Mouse (Mus musculus) liver, adult 2 months (tissue): Measurements from ENCODE around the gene Abl1. TPM values are rescaled to one million over a fixed set of nuclear protein-coding genes. Genes with fewer than 3 reads are reported as not detected.

Experiments
- DNase-seq: peaks from one replicate; pipeline ENCODE4 v3.0.0-alpha.2; 2011; ENCODE audit warnings: low read depth, low spot score; ENCODE audit errors: extremely low read depth
- H3K27ac ChIP-seq: fragments of 200-500 bp; replicated peaks from 2 replicates; pipeline ENCODE4 v1.5.1; 2012; ENCODE audit warnings: low read depth, mild to moderate bottlenecking, control low read depth, inconsistent platforms, low read length; ENCODE audit not compliant: insufficient read depth
- H3K27me3 ChIP-seq: fragments of 200-500 bp; 2 replicates; pipeline ENCODE4 v1.6.1; 2012; ENCODE audit warnings: mild to moderate bottlenecking, moderate library complexity, low read length, inconsistent platforms; ENCODE audit not compliant: control insufficient read depth, insufficient read depth
- H3K36me3 ChIP-seq: fragments of 200-500 bp; 2 replicates; pipeline ENCODE4 v1.6.1; 2012; ENCODE audit warnings: low read length, inconsistent platforms; ENCODE audit not compliant: control insufficient read depth, insufficient read depth
- H3K4me1 ChIP-seq: fragments of 200-500 bp; 2 replicates; pipeline ENCODE4 v1.6.1; 2011; ENCODE audit warnings: low read length; ENCODE audit not compliant: control insufficient read depth, insufficient read depth
- H3K4me3 ChIP-seq: fragments of 200-500 bp; 2 replicates; pipeline ENCODE4 v1.5.1; 2011; ENCODE audit warnings: low read depth, mild to moderate bottlenecking, control low read depth, low read length, moderate library complexity; ENCODE audit not compliant: insufficient read depth
- H3K79me2 ChIP-seq: fragments of 200-500 bp; 2 replicates; pipeline ENCODE4 v1.6.1; 2012; ENCODE audit warnings: inconsistent platforms, mild to moderate bottlenecking, low read length, moderate library complexity; ENCODE audit not compliant: control insufficient read depth, insufficient read depth
- H3K9ac ChIP-seq: fragments of 200-500 bp; 2 replicates; pipeline ENCODE4 v1.6.1; 2012; ENCODE audit warnings: low read depth, mild to moderate bottlenecking, control low read depth, inconsistent platforms, low read length
- CTCF ChIP-seq: fragments of 200-500 bp; IDR thresholded peaks from 2 replicates; pipeline ENCODE4 v1.5.1; 2011; ENCODE audit warnings: low read depth, low read length, control low read depth
- POLR2A ChIP-seq: fragments of 200-500 bp; IDR thresholded peaks from 2 replicates; pipeline ENCODE4 v1.6.1; 2011; ENCODE audit warnings: low read length, control low read depth; ENCODE audit not compliant: insufficient read depth; ENCODE audit errors: extremely low read depth
- WGBS: fragments of 180-500 bp; shearing (Covaris S2); methylation state at CpG from one replicate; pipeline ENCODE4 v1.1.7; 2018; 5-methylcytosine and 5-hydroxymethylcytosine counted together
- polyA plus RNA-seq: library from polyadenylated mRNA; depleted of rRNA; stranded (reverse); fragments of >200 nt; gene quantifications from 2 replicates; pipeline ENCODE4 v1.2.3, GENCODE M21; 2012
- total RNA-seq: library from RNA; depleted of rRNA; stranded (reverse); fragments of >200 nt; gene quantifications from 2 replicates; pipeline ENCODE4 v1.2.3, GENCODE M21; 2014

Abl1 gene
- total and polyA plus RNA-seq, 2 experiments = 13.9 to 14.1 TPM

DNA sequence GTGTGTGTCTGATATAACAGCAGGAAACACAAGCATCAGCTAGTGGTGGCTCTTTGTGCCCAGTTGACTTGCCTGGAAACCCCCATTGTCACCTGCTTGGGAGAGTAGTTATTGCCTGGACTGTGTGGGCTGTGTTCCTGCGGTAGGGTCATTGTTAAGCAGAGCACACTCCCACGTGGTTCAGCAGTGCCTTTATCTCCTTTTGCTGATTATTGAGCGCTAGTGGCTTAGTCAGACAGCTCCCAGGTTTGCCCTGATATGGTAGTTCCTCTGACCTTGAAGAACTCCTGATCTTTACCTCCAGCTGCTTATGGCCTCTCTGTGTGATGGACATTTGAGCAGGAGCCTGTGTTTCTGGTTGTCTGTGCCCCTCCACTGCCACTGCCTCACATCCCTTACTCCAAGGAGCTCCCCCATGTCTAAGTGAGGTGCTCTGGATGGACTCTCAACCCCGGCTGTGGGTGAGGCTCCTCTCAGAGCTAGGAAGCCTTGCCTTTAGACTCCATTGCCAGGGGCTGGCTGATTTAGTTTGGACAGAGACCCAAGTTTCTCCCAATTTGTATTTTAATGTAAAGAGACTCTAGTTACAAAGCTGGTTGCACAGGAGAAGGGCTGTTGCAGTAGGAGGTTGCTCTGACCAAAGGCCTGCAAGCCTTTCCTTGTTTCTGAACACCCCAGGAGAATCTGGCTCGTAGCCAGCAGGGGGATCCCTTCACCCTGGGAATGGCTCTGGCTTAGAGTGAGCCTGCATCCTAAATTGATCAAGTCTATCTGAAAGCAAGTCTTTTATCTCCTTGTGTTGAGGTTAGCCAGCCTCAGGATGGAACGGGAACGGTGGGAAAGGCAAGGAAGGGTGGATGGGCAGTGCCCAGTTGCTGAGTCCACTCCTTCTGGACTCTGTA lies 12.6 kb downstream of the Abl1 start:
- H3K4me1 ChIP-seq = peaks cover 2% of the 10 kb centered on the region; the same call in 1 of the 2 replicates
- no peak for DNase-seq
- no peaks in the 10 kb centered on the region for H3K27me3 ChIP-seq
- TF ChIP-seq POLR2A (no peak), CTCF (no peak)
- H3K27ac ChIP-seq = no peak overlapping the region
- no peak overlapping the region for H3K9ac ChIP-seq
- H3K4me3 ChIP-seq = no peak overlapping the region
- WGBS = 50% methylated on average over 7 of the region's 7 CpGs
- H3K36me3 ChIP-seq = peaks cover 8% of the 10 kb centered on the region
- H3K79me2 ChIP-seq = peaks cover 6% of the 10 kb centered on the region

DNA sequence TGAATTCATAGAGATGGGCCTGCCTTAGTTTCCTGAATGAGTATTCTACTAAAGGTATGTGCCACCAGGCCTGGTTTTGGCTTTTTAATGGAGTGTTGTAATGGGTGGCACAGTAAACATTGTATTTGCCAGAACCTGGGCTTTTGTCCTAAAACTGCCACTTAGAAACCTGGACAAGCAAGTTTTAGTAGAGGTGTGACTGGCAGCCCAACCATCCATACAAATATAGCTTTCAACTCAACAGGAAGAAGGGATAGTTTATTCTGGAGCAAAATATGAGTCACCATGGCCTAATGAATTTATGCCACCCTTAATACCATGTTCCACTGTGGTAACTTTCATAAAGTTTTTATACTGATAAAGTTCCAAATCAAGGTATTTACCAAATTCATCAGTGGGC lies 15.1 kb downstream of the Abl1 start:
- H3K4me1 ChIP-seq = peaks cover 4% of the 10 kb centered on the region; the same call in 1 of the 2 replicates
- H3K36me3 ChIP-seq = peaks cover 2% of the 10 kb centered on the region; the same call in 1 of the 2 replicates
- DNase-seq = peak; percentile 71
- no peak overlapping the region for H3K9ac ChIP-seq
- no peak overlapping the region for H3K27ac ChIP-seq
- TF ChIP-seq CTCF (no peak), POLR2A (no peak)
- H3K27me3 ChIP-seq = no peaks in the 10 kb centered on the region
- peaks cover 9% of the 10 kb centered on the region for H3K79me2 ChIP-seq
- no peak overlapping the region for H3K4me3 ChIP-seq

DNA sequence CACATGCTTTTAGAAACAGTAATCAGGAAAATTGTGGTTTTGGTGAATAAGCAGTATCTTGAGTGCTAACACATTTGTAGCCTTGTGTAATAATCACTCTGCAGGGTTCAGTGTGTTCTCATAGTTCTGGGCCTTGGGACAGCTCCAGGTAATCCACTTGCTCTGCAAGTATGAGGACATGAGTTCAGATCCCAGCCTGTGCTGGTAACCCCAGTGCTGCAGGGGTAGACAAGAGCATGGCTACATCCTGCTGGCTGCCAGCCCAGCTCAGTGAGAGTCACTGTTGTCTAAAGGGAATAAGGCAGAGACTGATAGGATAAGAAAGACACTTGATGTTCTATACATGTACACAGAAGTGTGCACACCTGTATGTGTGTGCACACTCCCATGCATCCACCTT lies 17.7 kb downstream of the Abl1 start:
- H3K4me3 ChIP-seq = no peak overlapping the region
- peaks cover 9% of the 10 kb centered on the region for H3K79me2 ChIP-seq
- no peak overlapping the region for H3K27ac ChIP-seq
- no peaks in the 10 kb centered on the region; the same call in 1 of the 2 replicates for H3K36me3 ChIP-seq
- no peak overlapping the region for H3K9ac ChIP-seq
- peaks cover 4% of the 10 kb centered on the region; the same call in 1 of the 2 replicates for H3K4me1 ChIP-seq
- peak; percentile 39 for DNase-seq
- TF ChIP-seq CTCF (no peak), POLR2A (no peak)
- H3K27me3 ChIP-seq = no peaks in the 10 kb centered on the region

DNA sequence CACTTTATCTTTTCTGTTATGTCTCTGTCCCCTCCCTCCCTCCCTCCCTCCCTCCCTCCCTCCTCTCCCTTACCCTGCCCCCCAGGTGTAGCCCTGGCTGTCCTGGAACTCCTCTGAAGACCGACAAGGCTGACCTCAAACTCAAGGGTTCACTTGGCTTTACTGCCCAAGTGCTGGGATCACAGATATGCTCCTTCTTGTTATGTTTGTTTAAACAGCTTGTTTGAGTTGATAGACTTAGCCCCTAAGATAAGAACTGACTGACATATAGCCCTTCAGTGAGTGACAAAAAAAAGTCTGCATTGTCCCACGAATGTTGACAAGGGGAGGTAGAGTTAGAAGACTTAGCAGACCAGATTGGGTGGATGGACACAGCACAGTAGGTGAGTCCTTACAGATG lies 18.4 kb downstream of the Abl1 start:
- TF ChIP-seq POLR2A (no peak), CTCF (no peak)
- H3K4me3 ChIP-seq = no peak overlapping the region
- no peak for DNase-seq
- no peaks in the 10 kb centered on the region for H3K27me3 ChIP-seq
- WGBS = 22% methylated on average over 2 of the region's 2 CpGs
- H3K27ac ChIP-seq = no peak overlapping the region
- no peaks in the 10 kb centered on the region; the same call in 1 of the 2 replicates for H3K36me3 ChIP-seq
- no peak overlapping the region for H3K9ac ChIP-seq
- H3K4me1 ChIP-seq = peaks cover 4% of the 10 kb centered on the region; the same call in 1 of the 2 replicates
- peaks cover 9% of the 10 kb centered on the region for H3K79me2 ChIP-seq

DNA sequence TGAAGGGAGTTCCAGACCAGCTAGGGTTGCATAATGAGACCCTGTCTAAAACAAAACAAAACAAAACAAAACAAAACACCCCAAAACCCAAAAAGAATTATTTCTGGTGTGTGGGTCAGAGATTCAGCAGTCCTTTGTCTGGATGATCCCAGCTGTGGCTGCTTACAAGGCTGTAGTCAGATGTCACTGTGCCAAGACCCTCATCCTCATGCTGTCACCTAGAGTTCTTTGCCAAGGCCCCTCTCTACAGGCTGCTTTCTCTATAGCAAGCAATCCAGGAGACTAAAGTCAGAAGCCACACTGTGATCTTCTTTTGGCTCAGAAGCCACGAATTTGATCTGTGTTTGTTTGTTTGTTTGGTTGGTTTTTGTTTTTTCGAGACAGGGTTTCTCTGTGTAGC lies 24.5 kb downstream of the Abl1 start:
- TF ChIP-seq POLR2A (no peak), CTCF (no peak)
- 90% methylated on average over 2 of the region's 2 CpGs for WGBS
- Histone ChIP-seq H3K79me2 (peaks cover 14% of the 10 kb centered on the region; the same call in 1 of the 2 replicates), H3K27me3 (no peaks in the 10 kb centered on the region), H3K27ac (no peak overlapping the region), H3K4me3 (no peak overlapping the region), H3K9ac (no peak overlapping the region), H3K4me1 (no peaks in the 10 kb centered on the region), H3K36me3 (0 out of 2 replicates have a peak, but pooled peaks cover 1% of the 10 kb centered on the region)
- DNase-seq = no peak

DNA sequence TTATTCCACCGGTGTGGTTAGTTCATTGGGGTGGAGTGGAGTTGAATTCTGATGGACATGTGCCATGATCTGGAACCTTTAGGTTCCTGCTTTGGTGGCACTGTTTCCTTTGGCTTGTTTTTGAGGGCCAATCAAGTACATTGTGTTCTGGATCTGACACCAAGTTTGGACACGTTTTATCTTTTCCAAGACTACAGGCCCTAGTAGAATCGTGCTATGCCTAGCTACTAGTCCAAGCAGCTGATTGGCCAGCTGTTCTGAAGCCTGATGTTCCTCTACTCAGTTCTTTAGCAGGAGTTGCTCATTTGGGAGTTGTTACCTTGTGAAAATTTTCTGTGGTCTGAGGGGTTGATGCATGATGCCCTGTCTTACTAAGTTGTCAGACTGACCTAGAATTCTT lies 25.6 kb downstream of the Abl1 start:
- H3K4me1 ChIP-seq = peaks cover under 1% of the 10 kb centered on the region; the same call in 1 of the 2 replicates
- no peak overlapping the region for H3K9ac ChIP-seq
- no peak for TF ChIP-seq CTCF
- TF ChIP-seq POLR2A = no peak
- H3K4me3 ChIP-seq = no peak overlapping the region
- H3K79me2 ChIP-seq = peaks cover 14% of the 10 kb centered on the region; the same call in 1 of the 2 replicates
- 40% methylated on average over 3 of the region's 3 CpGs for WGBS
- 0 out of 2 replicates have a peak, but pooled peaks cover 1% of the 10 kb centered on the region for H3K36me3 ChIP-seq
- H3K27ac ChIP-seq = no peak overlapping the region
- DNase-seq = no peak
- H3K27me3 ChIP-seq = no peaks in the 10 kb centered on the region
